Mouse (Mus musculus) cerebellum, adult 9-11 months (tissue): ENCODE data around the gene Notch4.
A peak's percentile ranks its signal among the peaks of the same experiment; 100 is the strongest.

Source experiments
- DNase-seq: peaks from one replicate; pipeline ENCODE4 v3.0.0; 2022

The Notch4 gene

DNA sequence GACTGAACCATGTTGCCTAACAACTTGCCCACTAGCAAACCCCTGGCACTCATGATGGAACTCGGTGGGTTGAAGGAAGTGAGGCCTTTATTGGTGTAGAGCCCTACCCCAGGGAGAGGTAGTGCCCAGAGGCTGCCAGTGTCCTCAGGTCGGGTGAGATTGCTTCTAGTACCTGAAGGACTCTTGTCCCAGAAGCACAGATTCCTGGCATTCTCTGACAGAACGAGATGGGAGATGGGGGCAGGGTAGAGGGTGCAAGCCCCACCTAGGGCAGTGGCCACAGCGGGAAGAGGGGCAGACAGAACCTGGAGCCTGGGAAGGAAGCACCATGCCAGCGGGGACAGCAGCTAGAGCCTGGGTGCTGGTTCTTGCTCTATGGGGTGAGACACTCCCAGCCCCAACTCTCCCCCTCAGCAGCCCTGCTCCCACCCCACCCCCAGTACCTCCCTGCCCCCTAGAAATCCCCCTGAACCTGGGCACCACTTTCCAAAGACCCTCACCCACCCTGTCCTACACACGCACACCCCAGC is 33.6 kb downstream of the Notch4 start, which contains the start of gene Ager:
Gene Ager (plus strand): TSS at position 297 of the 530 bp plus-strand sequence.
- peak; percentile 37 for DNase-seq

DNA sequence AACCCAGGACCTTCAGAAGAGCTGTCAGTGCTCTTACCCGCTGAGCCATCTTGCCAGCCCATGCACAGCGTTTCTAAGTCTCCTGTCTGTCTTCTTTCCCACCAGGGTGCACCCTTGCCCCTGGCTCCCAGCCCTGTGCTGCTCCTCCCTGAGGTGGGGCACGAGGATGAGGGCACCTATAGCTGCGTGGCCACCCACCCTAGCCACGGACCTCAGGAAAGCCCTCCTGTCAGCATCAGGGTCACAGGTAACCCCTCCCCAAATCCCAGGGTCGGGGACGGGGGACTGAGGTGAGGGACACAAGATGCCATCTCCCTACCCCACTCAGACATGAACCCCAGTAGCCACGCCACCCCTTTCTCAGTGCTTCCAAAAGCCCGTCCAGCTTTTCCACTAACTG is 35.8 kb downstream of the Notch4 start:
- DNase-seq: peak; percentile 60

GRCm38 (mm10) chr17:34601796-34602195 is 37.7 kb downstream of the Notch4 start:
- peak; percentile 69 for DNase-seq

DNA sequence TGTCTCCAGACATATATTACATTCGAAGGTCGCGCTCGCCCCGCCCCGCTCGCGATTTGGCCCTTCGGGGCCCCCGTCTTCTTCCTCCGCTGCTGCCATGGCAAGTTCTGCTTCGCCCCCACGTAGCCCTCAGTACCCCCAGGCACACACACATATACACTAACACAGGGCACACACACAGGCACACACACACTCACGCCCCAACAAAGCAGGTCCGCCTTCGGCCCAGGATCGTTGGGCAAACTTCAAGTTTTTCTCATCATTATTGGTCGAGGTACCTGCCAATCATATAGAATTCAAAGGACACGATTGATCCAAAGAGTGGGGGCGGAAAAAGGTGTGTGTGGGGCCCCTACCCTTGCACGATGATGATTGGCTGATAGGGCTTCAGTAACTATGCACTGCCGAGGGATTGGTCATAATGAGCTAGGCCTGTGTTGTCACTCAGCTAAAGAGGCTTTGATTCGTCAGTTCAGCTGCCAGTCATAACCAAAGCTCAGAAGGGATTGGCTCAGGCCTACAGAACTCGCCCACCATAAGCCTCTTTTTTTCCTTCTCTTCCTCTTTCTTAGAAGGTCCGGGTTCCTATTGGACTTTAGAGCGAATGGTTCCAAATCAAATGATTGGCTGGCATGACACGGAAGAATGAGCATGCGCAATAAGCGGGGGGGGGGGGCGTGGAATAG is 39.5 kb downstream of the Notch4 start, which contains the start of gene Rnf5:
Gene Rnf5 (minus strand): TSS at position 316 of the 686 bp plus-strand sequence.
- peak; percentile 100 for DNase-seq

- DNase-seq: peak; percentile 100
Observed at GRCm38 (mm10) chr17:34604061-34604508, 40.0 kb downstream of the Notch4 start, which contains the start of gene Agpat1. Gene Agpat1 (plus strand): TSS chr17:34604262.

DNA sequence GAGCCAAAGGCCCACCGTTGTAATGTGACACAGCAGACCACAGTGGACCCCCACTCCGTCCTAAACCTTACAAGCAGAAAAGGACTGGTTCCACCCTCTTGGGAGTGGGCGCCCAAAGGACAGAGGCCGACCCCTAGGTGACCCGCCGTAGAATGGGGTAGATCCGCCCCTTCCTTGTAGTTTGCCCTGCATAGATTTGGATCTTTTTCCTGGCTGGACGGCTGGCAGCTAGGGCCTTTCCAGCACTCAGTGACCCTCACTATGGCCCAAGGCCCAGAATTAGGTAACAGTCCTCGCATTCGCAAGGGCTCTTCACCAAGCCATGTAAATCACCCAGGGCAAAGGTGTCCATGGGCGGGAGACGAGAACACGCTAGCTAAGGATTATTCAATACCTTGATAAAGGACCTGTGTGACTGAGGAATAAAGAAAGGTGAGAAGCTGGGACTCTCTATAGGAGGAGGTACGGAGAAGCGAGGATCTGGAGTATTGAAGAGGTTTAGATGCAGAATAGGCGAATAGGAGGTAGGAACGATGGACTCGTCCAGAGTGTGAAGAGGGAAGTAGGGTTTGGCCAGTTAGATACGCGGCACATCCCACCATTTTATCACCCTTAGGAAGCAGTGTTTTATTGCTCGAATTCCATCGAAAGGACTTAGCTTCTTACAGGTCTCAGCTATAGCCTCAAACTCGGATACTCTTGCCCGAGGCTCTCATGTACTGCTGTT is 40.6 kb downstream of the Notch4 start:
- DNase-seq: no peak

DNA sequence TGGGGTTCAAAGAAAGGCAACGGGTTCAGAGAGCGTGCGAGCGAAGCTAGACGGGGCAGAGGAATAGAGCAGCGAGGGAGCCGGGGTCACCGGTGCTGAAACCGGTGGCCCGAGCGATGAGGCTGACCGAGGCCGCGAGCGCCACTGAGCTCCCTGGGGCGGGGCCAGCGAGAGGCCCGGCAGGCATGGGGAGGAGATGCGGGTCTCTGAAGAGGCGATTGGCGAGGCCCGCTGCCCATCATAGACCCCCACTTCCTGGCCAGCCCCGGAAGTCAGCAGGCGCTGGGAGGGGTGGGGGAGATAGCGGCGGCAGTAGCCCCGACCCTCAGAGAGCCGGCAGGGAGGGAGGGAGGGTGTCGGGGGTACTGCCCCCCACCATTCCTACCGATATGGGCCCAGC is 41.5 kb downstream of the Notch4 start:
- peak; percentile 97 for DNase-seq

GRCm38 (mm10) chr17:34606186-34607039 is 42.3 kb downstream of the Notch4 start:
- peak; percentile 74 for DNase-seq

- no peak for DNase-seq
Observed at GRCm38 (mm10) chr17:34607997-34608396, 43.9 kb downstream of the Notch4 start.

DNA sequence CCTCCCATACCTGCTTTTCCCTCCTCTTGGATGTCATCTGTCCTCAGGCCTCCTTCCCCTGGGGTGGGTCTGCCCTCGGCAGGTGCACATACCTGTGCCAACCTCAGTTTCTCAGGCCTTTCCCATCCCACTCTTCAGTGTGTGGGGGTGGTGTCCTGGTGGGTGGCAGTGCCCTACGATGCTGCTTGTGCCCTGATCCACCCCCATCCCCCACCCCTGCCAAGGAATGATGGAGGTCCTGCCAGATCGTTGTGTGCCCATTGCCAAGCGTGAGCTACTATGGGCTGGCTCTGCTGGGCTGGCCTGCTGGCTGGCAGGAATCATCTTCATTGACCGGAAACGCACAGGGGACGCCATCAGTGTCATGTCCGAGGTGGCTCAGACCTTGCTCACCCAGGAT is 47.0 kb downstream of the Notch4 start:
- DNase-seq: no peak

DNA sequence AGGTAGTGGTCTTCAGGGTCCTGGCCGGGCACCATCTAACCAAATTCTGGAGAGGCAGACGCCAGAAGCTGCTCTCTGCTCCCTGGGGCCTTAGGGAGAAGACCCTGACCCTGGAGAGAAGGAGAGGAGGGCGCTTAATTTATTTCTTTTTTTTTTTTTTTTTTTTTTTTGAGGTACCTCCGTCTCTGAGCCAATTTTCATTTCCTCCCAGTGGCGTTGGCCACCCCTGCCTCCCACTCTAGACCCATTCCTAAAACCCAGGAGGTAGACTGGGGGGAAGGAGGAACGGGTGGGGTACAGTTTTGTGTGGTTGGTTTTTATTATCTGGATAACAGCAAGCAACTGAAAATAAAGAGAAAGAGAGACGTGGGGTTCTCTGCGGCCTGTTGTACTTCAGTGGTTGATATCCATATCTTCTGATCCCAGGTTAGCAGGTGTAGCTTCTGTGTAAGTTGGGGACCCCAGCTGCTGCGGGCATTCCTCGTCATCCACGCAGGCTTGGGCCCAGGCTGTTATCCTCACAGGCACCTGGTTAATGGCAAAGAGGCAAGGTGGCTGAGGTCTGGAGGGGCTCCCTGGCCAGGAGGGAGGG is 49.1 kb downstream of the Notch4 start:
- no peak for DNase-seq

GRCm38 (mm10) chr17:34613830-34614229 is 49.8 kb downstream of the Notch4 start:
- no peak for DNase-seq

DNA sequence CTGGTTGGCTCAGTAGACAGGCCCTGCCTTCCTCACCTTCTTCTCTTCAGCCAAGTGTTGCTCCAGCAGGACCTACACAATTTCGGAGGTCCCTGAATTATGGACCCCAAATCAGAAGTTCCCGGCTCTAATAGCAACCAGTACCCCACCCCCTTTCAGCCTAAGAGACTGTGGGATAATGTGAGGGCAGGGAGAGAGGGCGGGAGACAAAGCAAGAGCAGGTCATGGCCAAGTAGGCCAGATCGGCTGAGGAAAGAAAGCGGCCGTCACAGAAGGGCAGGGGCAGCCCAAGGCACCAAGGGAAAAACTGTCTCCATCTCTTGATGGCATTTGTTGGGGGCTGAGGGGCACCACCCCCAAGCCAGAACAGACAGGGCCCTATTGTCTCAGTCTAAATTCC is 51.8 kb downstream of the Notch4 start, which contains the start of gene Egfl8:
Gene Egfl8 (minus strand): TSS at position 101 of the 400 bp plus-strand sequence.
- DNase-seq: no peak

DNA sequence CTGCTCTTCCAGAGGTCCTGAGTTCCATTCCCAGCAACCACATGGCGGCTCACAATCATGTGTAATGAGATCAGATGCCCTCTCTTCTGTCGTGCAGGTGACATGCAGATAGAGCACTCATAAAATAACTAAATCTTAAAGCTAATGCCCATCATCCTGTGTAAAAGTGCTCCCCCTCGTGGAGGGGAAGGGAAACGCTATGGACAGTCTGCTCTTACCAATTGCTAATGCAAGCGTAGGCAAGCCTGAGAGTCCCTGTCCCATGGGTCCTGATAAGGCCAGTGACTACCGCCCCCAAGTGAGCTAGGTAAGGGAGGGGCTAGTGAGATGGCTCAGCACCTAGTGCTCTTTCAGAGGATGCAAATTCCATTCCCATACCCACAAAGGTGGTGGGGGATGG is 54.9 kb downstream of the Notch4 start:
- DNase-seq: no peak

DNA sequence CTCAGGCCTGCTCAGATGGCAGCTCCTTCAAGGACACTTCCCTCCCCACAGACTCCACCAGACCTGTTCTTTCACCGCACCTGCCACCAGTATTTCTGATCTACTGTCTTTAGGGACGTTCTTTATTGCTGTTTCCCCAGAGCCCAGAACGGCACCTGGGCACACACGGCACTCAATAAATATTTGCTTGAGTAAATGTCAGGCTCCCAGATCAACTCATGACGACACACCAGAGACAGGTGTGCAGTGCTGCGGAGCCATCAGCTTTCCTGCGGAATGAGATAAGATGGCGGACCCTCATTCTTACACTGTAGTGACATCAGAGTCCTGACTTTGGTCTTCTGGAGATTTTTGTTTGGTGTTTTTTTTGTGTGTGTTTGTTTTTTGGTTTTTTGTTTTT is 56.9 kb downstream of the Notch4 start:
- DNase-seq: no peak

DNA sequence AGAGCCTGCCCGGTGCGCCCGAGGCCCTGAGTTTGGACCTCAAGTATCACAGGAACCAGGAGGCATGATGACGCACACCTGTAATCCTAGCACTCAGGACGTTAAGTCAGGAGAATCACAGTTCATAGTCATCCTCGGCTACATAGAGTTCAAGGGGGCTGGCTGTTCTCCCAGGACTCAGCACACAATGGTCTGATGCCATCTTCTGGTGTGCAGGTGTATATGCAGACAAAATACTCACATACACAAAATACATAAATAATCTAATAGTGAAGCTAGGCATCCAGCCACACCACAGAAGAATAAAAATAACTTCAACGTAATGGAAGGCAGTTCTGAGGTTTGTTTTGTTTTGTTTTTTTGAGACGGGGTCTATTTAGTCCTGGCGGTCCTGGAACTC is 59.1 kb downstream of the Notch4 start:
- DNase-seq: no peak

GRCm38 (mm10) chr17:34624981-34625380 is 60.9 kb downstream of the Notch4 start:
- no peak for DNase-seq

- DNase-seq: peak; percentile 66
Observed at GRCm38 (mm10) chr17:34626062-34626772, 62.1 kb downstream of the Notch4 start.

DNA sequence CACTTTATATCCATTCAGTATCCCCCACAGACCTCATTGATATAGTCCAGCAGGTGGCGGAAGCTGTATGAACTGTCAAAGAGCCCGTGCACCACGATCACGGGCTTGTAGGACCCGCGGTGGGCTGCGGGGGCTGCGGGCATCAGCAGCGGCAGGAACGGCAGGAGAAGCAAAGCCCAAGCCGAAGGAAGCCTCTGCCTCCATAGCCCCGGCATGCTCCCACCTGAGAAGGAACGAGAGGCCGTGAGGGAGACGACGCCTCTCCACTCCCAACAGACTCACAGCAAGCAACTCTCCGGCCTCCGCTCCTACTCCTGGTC is 62.7 kb downstream of the Notch4 start:
- no peak for DNase-seq

- DNase-seq: peak; percentile 92
Observed at GRCm38 (mm10) chr17:34627093-34627942, 63.2 kb downstream of the Notch4 start.
